Mouse (Mus musculus): ENCODE data around the gene Mindy4b-ps.
"Not testable (repeated sequence)": the region's sequence is repeated elsewhere in the genome, so short reads cannot be mapped to it uniquely, and the experiment has no call there.

Mindy4b-ps gene

DNA sequence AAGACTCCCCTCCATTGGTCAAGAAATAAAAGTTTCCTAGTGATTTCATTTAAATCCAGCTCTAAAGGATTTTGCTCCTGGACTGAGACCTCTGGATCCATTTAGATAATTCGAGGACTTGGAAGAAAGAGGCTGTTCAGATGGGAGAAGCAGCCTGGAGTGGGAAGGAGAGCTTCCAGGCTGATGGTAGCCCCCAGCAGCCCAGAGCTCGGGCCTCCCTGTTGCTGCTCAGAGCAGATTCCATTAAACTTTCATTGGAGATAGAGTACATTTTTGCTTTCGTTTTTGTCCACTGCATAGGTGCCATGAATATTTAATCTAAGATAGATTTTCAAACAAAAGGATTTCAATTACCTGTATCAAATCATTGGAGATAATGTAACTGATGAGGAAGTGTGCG, at the start of gene Mindy4b-ps:
Mindy4b-ps (minus strand) TSS at position 101 of the 400 bp plus-strand sequence.
- no peak for DNase-seq (ENCODE audit: low read depth, low spot score)

DNA sequence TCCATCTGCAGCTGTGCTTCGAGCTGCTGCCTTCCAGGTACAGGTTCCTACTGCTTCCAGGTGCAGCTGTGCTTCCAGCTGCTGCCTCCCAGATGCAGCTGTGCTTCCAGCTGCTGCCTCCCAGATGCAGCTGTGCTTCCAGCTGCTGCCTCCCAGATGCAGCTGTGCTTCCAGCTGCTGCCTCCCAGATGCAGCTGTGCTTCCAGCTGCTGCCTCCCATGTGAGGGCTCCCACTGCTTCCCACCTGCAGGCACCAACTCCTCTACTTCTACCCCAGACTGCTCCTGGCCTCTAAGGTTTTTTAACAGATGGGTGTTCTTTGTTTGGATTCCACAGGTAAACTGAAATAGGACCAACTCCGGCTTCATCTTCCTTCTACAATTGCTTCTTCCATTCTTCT, 49.8 kb upstream of the Mindy4b-ps start:
- DNase-seq (ENCODE audit: low read depth, low spot score): not testable (repeated sequence)

DNA sequence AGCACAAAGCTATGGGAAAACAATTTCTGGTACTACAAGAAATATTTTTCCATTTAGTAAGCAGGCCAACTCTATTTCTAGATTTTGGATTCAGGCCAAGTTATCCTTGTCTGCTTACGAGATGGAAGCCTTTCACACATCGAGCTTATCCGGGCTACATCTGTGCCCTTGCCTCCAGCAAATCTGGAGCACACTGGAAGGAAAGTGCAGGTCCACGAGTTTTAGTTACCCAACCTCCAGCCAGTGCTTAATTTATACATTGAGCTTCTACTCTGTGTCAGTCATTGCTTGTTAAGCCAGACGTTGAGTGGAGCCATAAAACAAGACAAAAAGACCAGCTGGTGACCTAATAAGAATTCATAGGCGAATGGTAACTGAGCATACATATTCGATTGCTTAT, 43.6 kb upstream of the Mindy4b-ps start:
- no peak for DNase-seq (ENCODE audit: low read depth, low spot score)

DNA sequence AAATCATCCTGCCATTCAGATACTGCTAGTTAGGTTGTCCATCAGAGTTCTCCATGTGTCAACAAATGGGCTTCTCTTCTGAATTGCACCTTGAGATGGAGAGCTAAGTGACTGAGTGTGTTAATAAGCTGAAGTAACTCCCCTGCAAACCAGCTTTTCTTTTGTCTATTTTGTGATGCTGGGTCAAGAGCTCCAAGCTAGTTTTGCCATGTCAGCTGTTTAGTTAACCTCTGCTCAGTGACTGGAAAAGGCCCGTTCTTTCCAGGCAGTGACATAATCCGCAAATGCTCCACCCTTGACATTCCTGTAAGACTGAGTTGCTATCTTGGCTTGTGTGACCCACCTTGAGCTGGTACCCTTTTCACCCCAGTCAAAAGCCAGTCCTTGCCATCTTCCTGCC, 40.9 kb upstream of the Mindy4b-ps start:
- DNase-seq (ENCODE audit: low read depth, low spot score): no peak

DNA sequence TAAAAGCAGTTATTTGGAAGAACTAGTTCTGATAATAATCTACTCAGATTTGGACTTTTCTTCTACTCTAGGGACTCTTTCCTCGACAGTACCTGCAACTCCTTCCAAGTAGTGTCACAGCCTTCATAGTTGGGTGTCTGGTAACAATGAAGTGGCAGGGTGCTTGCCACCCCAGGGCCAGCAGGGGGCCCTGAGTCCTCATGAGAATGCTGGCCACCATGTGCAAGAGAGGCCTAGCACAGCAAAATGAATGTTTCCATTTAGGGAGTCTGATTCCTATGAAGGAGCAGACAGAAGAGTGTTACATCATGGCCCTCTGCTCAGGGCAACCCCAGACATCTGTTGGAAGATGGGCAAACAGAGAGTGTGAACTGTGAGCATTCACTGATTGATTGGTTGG, 21.3 kb upstream of the Mindy4b-ps start:
- DNase-seq (ENCODE audit: low read depth, low spot score): peak; percentile 8

DNA sequence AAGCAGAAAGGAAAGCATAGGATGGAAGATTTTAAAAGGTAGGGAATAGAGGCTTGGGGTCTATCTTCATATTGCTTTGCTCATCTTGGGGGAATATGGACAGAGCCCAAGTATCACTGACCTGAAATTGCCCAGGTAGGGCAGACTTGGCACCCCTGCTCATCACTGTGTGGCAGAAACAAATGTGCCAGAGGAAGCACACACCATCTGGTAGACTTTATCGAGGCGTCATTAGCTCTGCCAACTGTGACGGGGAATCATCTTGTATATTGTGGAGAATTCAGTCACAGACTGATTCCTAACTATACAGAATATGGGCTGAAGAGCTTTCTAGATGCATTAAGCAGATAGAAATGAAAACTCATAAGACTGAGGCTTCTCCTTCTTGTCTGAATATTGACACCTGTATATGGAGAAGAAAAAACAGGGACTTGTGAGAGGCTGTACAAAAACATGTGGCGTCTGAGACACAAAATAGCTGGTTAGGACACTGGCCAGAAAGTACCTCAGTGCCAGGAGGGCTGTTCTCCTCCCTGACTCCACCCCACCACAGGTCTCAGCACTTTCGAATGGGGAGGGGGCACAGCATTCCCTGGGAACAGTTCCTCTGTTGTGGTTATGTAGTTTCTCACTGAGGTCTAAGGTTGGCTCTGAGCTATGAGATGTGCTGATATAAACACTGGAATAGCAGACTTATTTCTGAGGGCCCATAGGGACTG, 11.5 kb upstream of the Mindy4b-ps start:
- DNase-seq (ENCODE audit: low read depth, low spot score): no peak

DNA sequence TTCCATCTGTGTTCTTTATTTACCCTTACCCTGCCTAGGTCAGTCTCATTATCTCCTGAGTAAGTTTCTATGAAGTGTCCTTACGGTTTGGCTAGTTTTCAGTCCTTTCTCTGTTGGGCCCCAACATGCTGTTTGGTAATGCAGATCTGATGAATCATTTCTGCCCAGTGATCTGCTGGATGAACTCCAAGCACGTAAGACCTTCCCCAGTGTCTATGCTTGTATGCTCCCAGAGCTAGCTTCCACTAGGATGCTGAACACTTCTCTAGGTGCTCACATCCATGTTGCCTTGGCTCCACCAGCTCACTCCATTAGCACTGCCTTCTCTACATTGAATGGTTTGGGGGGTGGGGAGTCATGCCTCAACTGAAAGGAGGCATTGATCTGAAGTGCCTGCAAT, 10.8 kb upstream of the Mindy4b-ps start:
- DNase-seq (ENCODE audit: low read depth, low spot score): no peak

DNA sequence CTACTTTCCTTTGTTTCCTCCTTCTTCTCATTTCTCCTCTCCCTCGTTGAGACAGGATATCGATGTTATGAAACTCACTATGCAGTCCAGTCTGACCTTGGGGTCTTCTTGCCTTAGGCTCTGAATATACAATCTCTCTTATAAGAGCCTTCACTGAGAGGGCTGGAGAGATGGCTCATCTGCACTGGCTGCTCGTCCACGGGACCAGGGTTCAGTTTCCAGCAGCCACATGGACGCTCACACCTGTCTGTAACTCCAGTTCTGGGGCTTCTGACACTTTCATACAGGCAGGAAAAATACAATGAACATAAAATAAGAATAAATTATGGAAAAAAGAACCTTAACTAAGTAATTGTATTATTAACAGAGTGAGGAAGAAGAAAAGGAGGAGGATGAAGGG, 9.5 kb upstream of the Mindy4b-ps start:
- no peak for DNase-seq (ENCODE audit: low read depth, low spot score)

DNA sequence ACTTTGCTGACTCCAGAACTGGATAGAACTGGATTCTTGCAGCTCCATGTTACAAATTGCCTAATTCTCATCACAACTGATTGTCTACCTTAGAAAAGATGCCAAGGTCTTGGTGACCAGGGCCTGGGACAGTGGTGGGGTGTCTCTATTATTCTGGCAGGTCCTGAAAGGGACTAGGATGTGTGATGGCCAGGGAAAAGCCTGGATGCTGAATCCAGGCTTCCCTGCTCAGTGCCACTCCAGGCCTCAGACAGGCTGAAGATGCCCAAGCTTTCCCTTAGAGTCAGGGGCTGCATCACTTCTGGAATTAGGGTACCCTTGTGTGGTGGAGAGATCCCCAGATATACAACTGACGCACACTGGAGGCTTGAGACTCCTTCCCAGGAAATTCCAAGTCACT, 7.8 kb upstream of the Mindy4b-ps start:
- no peak for DNase-seq (ENCODE audit: low read depth, low spot score)

DNA sequence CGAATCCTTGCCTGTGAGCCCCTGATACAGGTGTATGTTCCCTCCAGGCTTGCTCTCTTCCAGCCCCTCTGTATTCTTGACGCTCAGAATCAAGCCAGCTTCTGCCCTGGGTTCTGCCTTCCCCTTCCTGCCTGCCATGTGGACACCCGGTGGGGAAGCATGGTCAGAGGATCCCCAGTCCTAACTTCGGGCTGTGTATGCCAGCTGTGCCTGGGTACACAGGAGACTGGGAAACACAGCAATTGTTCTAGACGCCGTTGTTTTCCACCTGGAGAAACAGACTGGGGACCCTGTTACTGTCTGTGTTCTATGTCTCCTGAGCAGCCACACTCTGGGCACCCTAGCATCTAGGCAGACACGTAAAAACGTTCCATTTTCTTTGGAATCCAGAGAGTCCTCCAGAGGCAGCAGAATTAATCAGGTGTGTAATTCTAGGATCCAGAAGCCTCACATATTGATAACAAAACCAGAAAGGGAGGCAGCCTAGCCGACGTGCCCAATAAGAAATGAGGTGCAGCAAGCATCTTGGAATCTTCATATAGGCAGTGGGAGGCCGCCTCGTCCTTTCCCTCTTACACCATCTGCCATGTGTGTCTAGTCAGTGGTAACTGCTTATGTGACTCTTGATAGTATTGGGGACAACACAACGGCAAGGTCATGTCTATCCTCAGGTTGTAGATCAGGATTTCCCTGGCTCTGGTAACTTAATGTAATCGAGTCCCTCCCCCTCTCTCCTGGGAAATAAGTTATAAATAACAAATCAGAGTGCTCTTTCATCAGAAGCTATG, 6.4 kb upstream of the Mindy4b-ps start:
- no peak for DNase-seq (ENCODE audit: low read depth, low spot score)

DNA sequence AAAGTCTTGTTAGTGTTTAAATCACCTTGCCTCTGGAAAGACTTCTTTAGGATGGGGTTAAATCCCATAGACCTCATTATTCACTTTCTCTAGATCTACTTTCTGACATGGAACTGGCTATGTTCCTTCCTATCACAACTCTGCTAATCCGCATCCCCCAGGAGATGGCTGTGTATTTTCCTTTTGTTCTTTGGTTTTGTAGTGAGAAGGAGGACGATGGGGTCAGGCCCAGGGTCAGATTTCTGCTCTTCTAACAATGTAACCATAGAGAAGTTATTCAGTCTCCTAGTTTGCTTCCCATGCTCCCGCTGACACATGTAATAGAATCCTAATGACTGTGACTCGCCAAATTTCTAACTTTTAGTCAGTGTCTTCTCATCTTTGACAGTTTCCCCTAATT, 4.2 kb upstream of the Mindy4b-ps start:
- DNase-seq (ENCODE audit: low read depth, low spot score): no peak

DNA sequence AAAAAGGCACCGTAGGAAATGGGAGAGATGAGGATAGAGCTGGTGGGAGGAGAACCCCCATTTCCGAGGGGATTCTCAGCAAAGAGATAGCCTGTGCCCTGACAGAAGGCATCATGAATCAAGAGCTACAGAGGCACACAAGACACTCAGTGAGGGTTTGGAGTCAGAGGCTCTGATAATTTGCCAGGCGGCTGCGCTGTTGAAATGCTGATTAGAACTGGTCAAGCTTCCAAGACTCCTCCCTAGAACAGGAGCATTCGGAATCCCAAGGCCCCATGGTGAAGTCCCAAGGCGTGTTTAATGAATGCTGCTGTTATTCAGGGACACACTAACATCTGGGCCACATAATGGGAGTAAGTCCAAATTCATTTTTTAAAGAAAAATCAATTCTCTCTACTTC, 4.8 kb downstream of the Mindy4b-ps start:
- DNase-seq (ENCODE audit: low read depth, low spot score): peak; percentile 34

DNA sequence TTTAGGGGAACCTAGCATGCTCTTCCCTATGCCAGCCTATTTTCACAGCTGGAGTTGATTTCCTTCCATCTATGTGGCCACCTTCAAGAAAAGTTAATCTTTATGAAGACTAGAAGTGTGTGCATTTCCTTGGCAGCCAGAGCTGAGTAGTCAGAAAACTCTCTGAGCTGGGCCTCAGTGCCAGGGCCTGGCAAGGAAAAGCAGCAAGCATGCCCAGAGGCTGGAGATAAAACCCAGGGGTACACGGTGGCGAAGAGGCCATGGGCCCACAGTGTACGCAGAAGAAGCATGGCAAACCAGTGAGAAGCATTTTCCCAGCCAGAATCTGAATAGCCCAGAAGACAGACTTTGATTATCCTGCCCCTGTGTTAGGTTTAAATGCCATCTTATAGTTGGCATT, 7.9 kb downstream of the Mindy4b-ps start:
- no peak for DNase-seq (ENCODE audit: low read depth, low spot score)

DNA sequence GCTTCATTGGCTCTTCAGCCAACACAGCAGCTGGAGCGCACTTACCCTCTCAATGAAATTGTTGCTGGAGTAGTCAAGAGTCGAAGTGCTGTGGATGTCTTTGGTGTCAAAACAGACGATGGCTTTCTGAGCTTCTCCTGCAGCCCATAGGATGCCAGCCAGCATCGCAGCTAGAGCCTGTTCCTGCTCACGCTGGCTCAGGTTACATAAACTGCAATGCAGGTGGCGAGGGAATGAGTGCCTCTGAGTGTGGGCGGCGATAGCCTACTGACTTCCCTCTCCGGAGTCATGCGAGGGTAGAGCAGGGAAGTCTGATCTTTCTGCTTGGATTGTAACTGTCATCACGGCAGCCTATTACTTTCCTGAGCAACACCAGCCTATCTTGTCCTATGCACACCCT, 11.8 kb downstream of the Mindy4b-ps start:
- no peak for DNase-seq (ENCODE audit: low read depth, low spot score)

DNA sequence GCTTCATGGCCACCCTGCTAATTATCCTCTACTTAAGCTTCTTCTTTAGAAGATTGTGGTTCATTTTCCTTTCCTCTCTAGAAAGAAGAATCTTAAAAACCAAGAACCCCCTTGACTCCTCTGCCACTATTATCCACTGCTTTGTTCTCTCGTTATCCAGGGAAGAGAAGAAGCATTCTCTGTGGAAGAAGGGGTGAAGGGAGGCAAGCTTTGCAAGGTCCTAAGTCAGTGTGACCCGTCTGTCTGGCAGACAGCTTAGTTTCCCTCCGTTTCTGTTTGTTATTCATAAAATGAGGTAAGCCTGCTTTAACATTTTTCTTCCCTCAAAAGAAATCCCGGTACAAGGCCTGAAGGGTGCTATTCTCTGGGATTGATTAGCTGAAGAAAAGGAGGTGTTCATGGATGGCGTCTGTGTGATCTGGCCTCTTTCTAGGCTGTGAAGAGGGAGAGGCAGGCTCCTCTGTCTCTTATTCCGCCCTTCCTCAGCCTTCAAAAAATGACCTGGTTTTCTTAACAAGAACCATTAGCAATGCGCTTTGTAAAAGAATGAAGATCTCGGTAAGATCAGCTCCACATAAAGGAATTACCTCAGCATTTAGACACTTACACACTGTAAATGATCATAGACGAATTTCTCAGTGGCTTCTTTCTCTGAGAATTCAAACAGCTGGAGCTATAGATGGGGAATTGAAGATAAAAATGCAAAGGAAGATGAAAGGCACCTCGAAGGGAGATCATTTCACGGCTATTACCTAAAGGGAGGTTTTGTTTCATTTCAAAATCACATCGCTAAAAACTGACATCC, 12.8 kb downstream of the Mindy4b-ps start:
- DNase-seq (ENCODE audit: low read depth, low spot score): no peak

DNA sequence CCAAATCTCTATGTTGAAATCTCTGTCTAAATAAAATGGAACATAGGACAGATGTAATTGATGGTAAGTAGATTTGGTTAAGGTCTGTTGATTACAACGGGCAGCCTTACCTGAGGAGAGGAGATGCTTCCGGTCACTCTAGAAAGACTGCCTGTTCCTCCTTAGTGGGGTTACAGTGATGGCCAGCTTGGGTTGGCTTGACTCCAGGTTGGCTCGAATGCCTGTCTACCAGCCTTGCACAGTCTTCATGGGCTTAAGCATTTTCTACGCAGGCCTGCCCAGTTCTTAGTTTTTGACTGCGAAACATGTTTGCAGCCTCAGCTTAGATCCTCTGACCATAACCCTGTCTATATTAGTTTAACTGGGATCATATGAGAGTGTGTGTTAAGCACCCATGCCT, 13.5 kb downstream of the Mindy4b-ps start:
- DNase-seq (ENCODE audit: low read depth, low spot score): no peak

DNA sequence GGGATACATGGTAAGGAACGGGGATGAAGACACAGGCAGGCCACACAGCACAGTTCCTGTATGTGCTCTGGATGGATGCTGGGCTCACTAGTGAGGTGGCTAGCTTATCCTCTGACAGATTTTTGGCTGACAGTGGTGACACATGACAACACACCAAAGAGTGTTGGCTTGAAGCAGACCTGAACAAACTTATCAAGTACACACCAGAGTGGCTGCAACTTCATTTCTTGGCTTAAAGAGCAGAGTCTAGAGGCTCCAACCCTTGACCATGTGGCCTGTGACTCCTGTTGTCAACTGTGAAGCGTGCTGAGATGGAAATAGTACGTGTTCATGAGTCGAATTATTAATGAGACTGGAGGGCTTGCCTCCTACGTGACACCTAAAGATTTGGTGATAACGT, 17.4 kb downstream of the Mindy4b-ps start:
- no peak for DNase-seq (ENCODE audit: low read depth, low spot score)

DNA sequence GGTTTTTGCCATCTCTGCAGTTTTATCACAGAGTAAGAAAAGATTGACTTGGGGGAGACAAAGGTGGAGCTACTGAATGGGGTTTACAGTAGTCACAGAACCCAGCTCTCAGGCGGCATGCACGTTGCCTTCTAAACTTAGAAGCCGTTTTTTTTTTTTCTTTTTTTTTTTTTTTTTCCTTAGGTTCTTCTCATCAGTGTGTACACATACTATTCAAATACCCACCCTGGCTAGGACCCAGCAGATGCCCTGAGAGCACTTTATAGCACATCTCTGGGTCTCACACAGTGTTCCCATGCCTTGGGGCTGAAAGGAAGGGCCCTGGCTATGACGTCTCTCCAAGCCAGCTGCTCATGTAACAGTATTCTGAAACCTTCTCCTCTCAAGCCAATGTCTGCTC, 23.4 kb downstream of the Mindy4b-ps start:
- DNase-seq (ENCODE audit: low read depth, low spot score): no peak

DNA sequence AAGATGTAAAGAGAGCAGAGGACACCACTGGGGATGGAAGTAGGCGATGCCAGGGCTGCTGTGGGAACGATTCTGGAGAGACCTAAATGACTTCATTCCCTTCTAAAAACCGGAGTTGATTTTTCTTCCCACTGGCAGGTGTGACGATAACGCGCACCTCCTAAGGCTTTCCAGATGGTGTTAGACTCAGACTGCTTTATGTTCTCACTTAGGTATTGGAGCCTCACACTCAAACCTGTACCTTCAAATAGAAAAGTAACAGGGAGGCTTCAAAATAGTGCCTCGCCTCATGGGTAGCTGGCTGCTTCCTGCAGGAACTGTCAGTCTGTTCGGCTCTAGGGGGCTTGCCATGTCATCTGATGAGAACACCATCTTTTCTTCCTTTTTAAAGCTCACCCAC, 23.9 kb downstream of the Mindy4b-ps start:
- DNase-seq (ENCODE audit: low read depth, low spot score): no peak

DNA sequence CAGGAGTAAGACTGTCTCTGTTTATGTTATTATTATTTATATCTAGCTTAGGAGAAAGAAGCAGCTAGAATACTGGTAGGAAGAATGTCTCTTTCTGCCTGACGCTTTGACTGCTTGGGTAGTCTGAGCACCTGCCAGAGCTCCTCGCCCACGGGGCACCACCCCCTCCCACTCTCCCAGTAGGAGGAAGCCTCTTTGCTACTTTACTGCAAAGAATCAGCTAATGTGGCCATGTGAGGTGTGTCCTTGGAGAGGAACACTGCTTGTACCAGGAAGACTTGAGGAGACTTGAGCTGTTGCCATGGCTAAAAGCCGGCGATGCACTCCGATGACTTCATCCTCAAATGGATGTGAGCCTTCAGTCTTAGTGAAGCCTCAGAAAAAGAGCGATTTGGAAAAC, 32.6 kb downstream of the Mindy4b-ps start:
- DNase-seq (ENCODE audit: low read depth, low spot score): no peak

DNA sequence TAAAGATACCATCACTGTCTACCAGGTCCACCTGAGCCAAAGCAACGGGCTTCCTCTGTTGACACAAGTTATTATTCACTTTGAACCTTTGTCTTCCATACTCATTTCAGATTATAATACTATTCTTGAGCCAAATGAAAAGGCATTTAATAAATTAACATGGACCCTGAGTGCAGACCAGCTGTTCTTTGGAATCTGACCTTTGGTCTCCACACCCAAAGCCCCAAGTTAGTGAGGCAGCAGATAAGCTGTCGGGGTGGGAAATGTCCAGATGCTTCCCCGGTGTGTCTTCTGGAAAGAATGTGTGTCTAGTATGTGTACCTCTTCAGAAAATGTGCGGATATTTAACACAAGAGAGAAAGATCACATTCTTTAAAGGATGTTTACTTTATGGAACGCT, 33.1 kb downstream of the Mindy4b-ps start:
- no peak for DNase-seq (ENCODE audit: low read depth, low spot score)

DNA sequence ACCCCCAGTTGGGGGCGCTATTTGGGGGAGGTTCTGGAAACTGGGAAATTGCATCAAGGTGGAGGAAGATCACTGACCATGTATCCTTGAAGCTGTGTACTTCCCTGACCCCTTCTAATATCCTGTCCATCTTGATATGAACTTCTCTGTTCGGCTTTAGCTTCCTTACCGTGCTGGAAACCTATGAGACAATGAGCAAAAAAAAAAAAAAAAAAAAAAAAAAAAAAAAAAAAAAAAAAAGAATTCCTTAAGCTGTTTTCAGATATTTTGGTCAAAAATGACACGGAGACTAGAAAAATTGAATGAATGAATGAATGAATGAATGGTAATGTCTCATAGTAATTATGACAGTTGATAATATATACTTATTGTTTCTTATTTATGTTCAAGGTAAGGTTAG, 35.6 kb downstream of the Mindy4b-ps start:
- DNase-seq (ENCODE audit: low read depth, low spot score): peak; percentile 29

Data from ES-CJ7 (cell line).